Mouse (Mus musculus) myocyte (in vitro differentiated cells): Measurements from ENCODE around the gene Stx18.

Experiments used
- CEBPB ChIP-seq: IDR thresholded peaks from 2 replicates; pipeline ENCODE4 v1.6.1; 2011; ENCODE audit warnings: mild to moderate bottlenecking, moderate library complexity; ENCODE audit not compliant: poor library complexity, insufficient read depth, severe bottlenecking
- E2F4 ChIP-seq: IDR thresholded peaks from one replicate; pipeline ENCODE4 v1.6.1; 2011; ENCODE audit warnings: mild to moderate bottlenecking, control low read depth, moderate library complexity; ENCODE audit not compliant: insufficient read depth
- MAX ChIP-seq: IDR thresholded peaks from one replicate; pipeline ENCODE4 v1.6.1; 2011; ENCODE audit warnings: low read depth, mild to moderate bottlenecking, control low read depth
- MYOD1 ChIP-seq, 3 experiments: IDR thresholded peaks; one replicate each; pipeline ENCODE4 v1.6.1; 2011; ENCODE audit warnings: control low read depth in 2 of 3, low read depth in 2 of 3, mild to moderate bottlenecking in 2 of 3, moderate library complexity in 1 of 3; ENCODE audit not compliant: insufficient read length in 2 of 3, control insufficient read depth in 1 of 3
- MYOG ChIP-seq, 3 experiments: IDR thresholded peaks; one replicate each; pipeline ENCODE4 v1.6.1; 2011; ENCODE audit warnings: control low read depth in 2 of 3, low read depth in 2 of 3, mild to moderate bottlenecking in 2 of 3; ENCODE audit not compliant: insufficient read length in 2 of 3, control insufficient read depth in 1 of 3, insufficient read depth in 1 of 3
- POLR2A ChIP-seq: IDR thresholded peaks from one replicate; pipeline ENCODE4 v1.6.1; 2011; ENCODE audit warnings: low read depth, mild to moderate bottlenecking, control low read depth, moderate library complexity; ENCODE audit not compliant: insufficient read length
- POLR2AphosphoS2 ChIP-seq: IDR thresholded peaks from one replicate; pipeline ENCODE4 v1.6.1; 2011; ENCODE audit warnings: low read depth, control low read depth; ENCODE audit not compliant: insufficient read length
- REST ChIP-seq: IDR thresholded peaks from one replicate; pipeline ENCODE4 v1.6.1; 2011; ENCODE audit warnings: mild to moderate bottlenecking, control low read depth, moderate library complexity; ENCODE audit not compliant: insufficient read depth, insufficient read length
- TCF12 ChIP-seq: IDR thresholded peaks from one replicate; pipeline ENCODE4 v1.6.1; 2011; ENCODE audit warnings: mild to moderate bottlenecking, control low read depth; ENCODE audit not compliant: poor library complexity, insufficient read depth, severe bottlenecking
- TCF3 ChIP-seq: IDR thresholded peaks from one replicate; pipeline ENCODE4 v1.6.1; 2011; ENCODE audit warnings: low read depth, control low read depth; ENCODE audit not compliant: insufficient read length
- USF1 ChIP-seq: IDR thresholded peaks from one replicate; pipeline ENCODE4 v1.6.1; 2011; ENCODE audit warnings: low read depth, mild to moderate bottlenecking, control low read depth, moderate library complexity

DNA sequence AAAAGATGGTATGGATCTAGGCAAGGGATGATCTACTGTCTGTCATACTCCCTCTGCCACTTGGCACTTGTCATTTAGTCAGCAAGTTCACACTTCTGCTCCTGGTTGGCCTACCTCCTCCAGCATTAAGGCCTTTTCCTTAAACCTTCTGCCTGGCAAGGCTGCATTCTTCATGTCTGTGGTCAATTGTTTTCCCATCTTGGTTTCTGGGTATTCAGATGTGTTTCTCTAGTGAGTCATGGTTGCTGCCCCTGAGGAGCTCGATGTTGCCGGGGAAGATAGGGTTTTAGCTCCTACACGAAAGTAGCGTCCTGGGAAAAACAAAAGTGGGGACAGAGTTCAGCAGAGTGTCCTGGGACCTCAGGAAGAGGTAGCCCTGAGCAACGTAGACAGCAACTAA is 80.7 kb downstream of the Stx18 start:
- TF ChIP-seq TCF12, result no peak
- TF ChIP-seq E2F4, result no peak
- TF ChIP-seq MYOD1 (IDR thresholded peaks at IDR 0.05; ENCODE audit: control insufficient read depth in 1 of 3, insufficient read length in 2 of 3, low read depth in 2 of 3), result no peak
- no peak for TF ChIP-seq POLR2A
- TF ChIP-seq USF1, result no peak
- TF ChIP-seq REST, result no peak
- TF ChIP-seq MYOG (IDR thresholded peaks at IDR 0.05; ENCODE audit: control insufficient read depth in 1 of 3, insufficient read depth in 1 of 3, insufficient read length in 2 of 3, low read depth in 2 of 3), result no peak
- TF ChIP-seq MAX, result no peak
- no peak for TF ChIP-seq CEBPB
- TF ChIP-seq POLR2AphosphoS2, result no peak
- no peak for TF ChIP-seq TCF3
